Mouse (Mus musculus): ENCODE results near the gene Vamp9. TPM values are rescaled to one million over a fixed set of nuclear protein-coding genes. Genes with fewer than 3 reads are reported as not detected.

The Vamp9 gene
- total RNA-seq, 2 experiments from 2014 or later = 1.0 to 1.3 TPM

Other genes starting within 250 kb of the Vamp9 start
- 10 to 100 TPM; 12.4 to 13.1 TPM for gene Rasgef1b, start 177.2 kb upstream of the Vamp9 start, total RNA-seq (2021)
- 100 to 1,000 TPM; 205 to 208 TPM for gene Hnrnpd, start 72.7 kb downstream of the Vamp9 start, total RNA-seq (2021)
- 1 to 10 TPM; 1.9 to 2.3 TPM for gene 4930524J08Rik, start 72.8 kb downstream of the Vamp9 start, total RNA-seq (2021)
- gene Hnrnpdl, start 133.4 kb downstream of the Vamp9 start, total RNA-seq (2021) = 100 to 1,000 TPM; 182 to 190 TPM
- 10 to 100 TPM; 53.8 to 56.6 TPM for gene Enoph1, start 133.7 kb downstream of the Vamp9 start, total RNA-seq (2021)

Measured in layer of hippocampus, postnatal 36 days (tissue).